Mouse (Mus musculus): ENCODE measurements around the gene Gpkow. TPM values are rescaled to one million over a fixed set of nuclear protein-coding genes. Genes with fewer than 3 reads are reported as not detected.
"Not testable (repeated sequence)": the region's sequence is repeated elsewhere in the genome, so short reads cannot be mapped to it uniquely, and the experiment has no call there.

The Gpkow gene
- polyA plus RNA-seq, 1 experiment from 2014 or later = 42.1 TPM

GRCm38 (mm10) chrX:7714135-7714899 is 17.4 kb downstream of the Gpkow start, which contains the start of gene Wdr45:
TSS of gene Wdr45 (plus strand) at chrX:7714333.
- not testable (repeated sequence) for H3K36me3 ChIP-seq (ENCODE audit: control insufficient read depth, insufficient read depth, low read length); H3K9me3 ChIP-seq (ENCODE audit: control insufficient read depth, low read length); H3K4me1 ChIP-seq (ENCODE audit: control insufficient read depth, insufficient read depth, low read length); H3K27me3 ChIP-seq (replicated peaks; ENCODE audit: control insufficient read depth, insufficient read depth, low read length); H3K27ac ChIP-seq (replicated peaks; ENCODE audit: low read depth, low read length)
- peak within 1 kb of the TSS; percentile 37 for H3K4me3 ChIP-seq (ENCODE audit: low read depth, low read length)
- peak within 1 kb of the TSS; percentile 50 for H3K4me2 ChIP-seq (ENCODE audit: low read depth, low read length)
- peak within 1 kb of the TSS; percentile 46 for H3K9ac ChIP-seq (ENCODE audit: low read depth, low read length)
- peak; percentile 97 for ATAC-seq (ENCODE audit: low read depth)
- DNase-seq (ENCODE audit: low spot score) = peak; percentile 97
- WGBS = 22% methylated on average over 18 of the region's 60 CpGs

- not testable (repeated sequence) for DNase-seq (ENCODE audit: low spot score); H3K4me2 ChIP-seq (ENCODE audit: low read depth, low read length); H3K4me3 ChIP-seq (ENCODE audit: low read depth, low read length); H3K27ac ChIP-seq (replicated peaks; ENCODE audit: low read depth, low read length); ATAC-seq (ENCODE audit: low read depth); H3K36me3 ChIP-seq (ENCODE audit: control insufficient read depth, insufficient read depth, low read length); H3K9me3 ChIP-seq (ENCODE audit: control insufficient read depth, low read length); H3K4me1 ChIP-seq (ENCODE audit: control insufficient read depth, insufficient read depth, low read length); H3K27me3 ChIP-seq (replicated peaks; ENCODE audit: control insufficient read depth, insufficient read depth, low read length); H3K9ac ChIP-seq (ENCODE audit: low read depth, low read length)
- WGBS = 33% methylated on average over 1 of the region's 1 CpGs
These were observed 19.1 kb downstream of the Gpkow start for GRCm38 (mm10) chrX:7716058-7716457.

GRCm38 (mm10) chrX:7721514-7722281 is 24.8 kb downstream of the Gpkow start, which contains the start of gene Gm45208:
TSS of gene Gm45208 (plus strand) at chrX:7722245.
- peak; percentile 87 for DNase-seq (ENCODE audit: low spot score)
- WGBS = 31% methylated on average over 22 of the region's 22 CpGs
- peak within 1 kb of the TSS; percentile 71 for H3K9ac ChIP-seq (ENCODE audit: low read depth, low read length)
- 0 out of 2 replicates have a peak, but pooled peaks cover 5% of the 10 kb centered on the region for H3K36me3 ChIP-seq (ENCODE audit: control insufficient read depth, insufficient read depth, low read length)
- H3K27me3 ChIP-seq (replicated peaks; ENCODE audit: control insufficient read depth, insufficient read depth, low read length) = no peaks in the 10 kb centered on the region
- no peaks in the 10 kb centered on the region for H3K4me1 ChIP-seq (ENCODE audit: control insufficient read depth, insufficient read depth, low read length)
- ATAC-seq (ENCODE audit: low read depth) = peak; percentile 93
- no peaks in the 10 kb centered on the region for H3K9me3 ChIP-seq (ENCODE audit: control insufficient read depth, low read length)
- peak within 1 kb of the TSS; percentile 90 for H3K27ac ChIP-seq (replicated peaks; ENCODE audit: low read depth, low read length)
- H3K4me3 ChIP-seq (ENCODE audit: low read depth, low read length) = peak within 1 kb of the TSS; percentile 56
- peak within 1 kb of the TSS; percentile 61 for H3K4me2 ChIP-seq (ENCODE audit: low read depth, low read length)

GRCm38 (mm10) chrX:7722282-7722611 is 25.3 kb downstream of the Gpkow start:
- Histone ChIP-seq H3K9ac (ENCODE audit: low read depth, low read length) (peak overlapping the region; percentile 71), H3K4me3 (ENCODE audit: low read depth, low read length) (peak overlapping the region; percentile 56), H3K27me3 (replicated peaks; ENCODE audit: control insufficient read depth, insufficient read depth, low read length) (no peaks in the 10 kb centered on the region), H3K27ac (replicated peaks; ENCODE audit: low read depth, low read length) (peak overlapping the region; percentile 90; the same call in 1 of the 2 replicates), H3K4me2 (ENCODE audit: low read depth, low read length) (peak overlapping the region; percentile 61), H3K9me3 (ENCODE audit: control insufficient read depth, low read length) (no peaks in the 10 kb centered on the region), H3K4me1 (ENCODE audit: control insufficient read depth, insufficient read depth, low read length) (no peaks in the 10 kb centered on the region), H3K36me3 (ENCODE audit: control insufficient read depth, insufficient read depth, low read length) (0 out of 2 replicates have a peak, but pooled peaks cover 10% of the 10 kb centered on the region)
- DNase-seq (ENCODE audit: low spot score) = no peak
- 15% methylated on average over 11 of the region's 11 CpGs for WGBS
- ATAC-seq (ENCODE audit: low read depth) = 0 out of 2 replicates have a peak, but pooled peaks have one; percentile 10

GRCm38 (mm10) chrX:7722691-7723090 is 25.8 kb downstream of the Gpkow start:
- Histone ChIP-seq H3K4me2 (ENCODE audit: low read depth, low read length) (peak overlapping the region; percentile 61), H3K4me3 (ENCODE audit: low read depth, low read length) (peak overlapping the region; percentile 56), H3K27ac (replicated peaks; ENCODE audit: low read depth, low read length) (no peak overlapping the region), H3K36me3 (ENCODE audit: control insufficient read depth, insufficient read depth, low read length) (0 out of 2 replicates have a peak, but pooled peaks cover 10% of the 10 kb centered on the region), H3K4me1 (ENCODE audit: control insufficient read depth, insufficient read depth, low read length) (no peaks in the 10 kb centered on the region), H3K9ac (ENCODE audit: low read depth, low read length) (peak overlapping the region; percentile 71), H3K27me3 (replicated peaks; ENCODE audit: control insufficient read depth, insufficient read depth, low read length) (no peaks in the 10 kb centered on the region), H3K9me3 (ENCODE audit: control insufficient read depth, low read length) (no peaks in the 10 kb centered on the region)
- ATAC-seq (ENCODE audit: low read depth) (no peak), DNase-seq (ENCODE audit: low spot score) (no peak)
- WGBS = 10% methylated on average over 4 of the region's 4 CpGs

GRCm38 (mm10) chrX:7724135-7724534 is 27.2 kb downstream of the Gpkow start:
- DNase-seq (ENCODE audit: low spot score) = no peak
- Histone ChIP-seq H3K9ac (ENCODE audit: low read depth, low read length) (no peak overlapping the region), H3K36me3 (ENCODE audit: control insufficient read depth, insufficient read depth, low read length) (0 out of 2 replicates have a peak, but pooled peaks cover 10% of the 10 kb centered on the region), H3K9me3 (ENCODE audit: control insufficient read depth, low read length) (no peaks in the 10 kb centered on the region), H3K4me2 (ENCODE audit: low read depth, low read length) (no peak overlapping the region), H3K27ac (replicated peaks; ENCODE audit: low read depth, low read length) (no peak overlapping the region), H3K27me3 (replicated peaks; ENCODE audit: control insufficient read depth, insufficient read depth, low read length) (no peaks in the 10 kb centered on the region), H3K4me1 (ENCODE audit: control insufficient read depth, insufficient read depth, low read length) (no peaks in the 10 kb centered on the region), H3K4me3 (ENCODE audit: low read depth, low read length) (no peak overlapping the region)
- no peak for ATAC-seq (ENCODE audit: low read depth)
- 77% methylated on average over 6 of the region's 7 CpGs for WGBS

- no peaks in the 10 kb centered on the region for H3K9me3 ChIP-seq (ENCODE audit: control insufficient read depth, low read length)
- H3K27ac ChIP-seq (replicated peaks; ENCODE audit: low read depth, low read length) = no peak overlapping the region
- H3K27me3 ChIP-seq (replicated peaks; ENCODE audit: control insufficient read depth, insufficient read depth, low read length) = no peaks in the 10 kb centered on the region
- H3K4me2 ChIP-seq (ENCODE audit: low read depth, low read length) = no peak overlapping the region
- no peak overlapping the region for H3K9ac ChIP-seq (ENCODE audit: low read depth, low read length)
- 80% methylated on average over 6 of the region's 12 CpGs for WGBS
- ATAC-seq (ENCODE audit: low read depth) (no peak), DNase-seq (ENCODE audit: low spot score) (no peak)
- H3K4me3 ChIP-seq (ENCODE audit: low read depth, low read length) = no peak overlapping the region
- H3K4me1 ChIP-seq (ENCODE audit: control insufficient read depth, insufficient read depth, low read length) = no peaks in the 10 kb centered on the region
- 0 out of 2 replicates have a peak, but pooled peaks cover 10% of the 10 kb centered on the region for H3K36me3 ChIP-seq (ENCODE audit: control insufficient read depth, insufficient read depth, low read length)
These were observed 28.9 kb downstream of the Gpkow start for GRCm38 (mm10) chrX:7725841-7726240.

GRCm38 (mm10) chrX:7727176-7727575 is 30.2 kb downstream of the Gpkow start:
- no peaks in the 10 kb centered on the region for H3K4me1 ChIP-seq (ENCODE audit: control insufficient read depth, insufficient read depth, low read length)
- no peaks in the 10 kb centered on the region for H3K27me3 ChIP-seq (replicated peaks; ENCODE audit: control insufficient read depth, insufficient read depth, low read length)
- H3K4me2 ChIP-seq (ENCODE audit: low read depth, low read length) = no peak overlapping the region
- H3K9ac ChIP-seq (ENCODE audit: low read depth, low read length) = no peak overlapping the region
- ATAC-seq (ENCODE audit: low read depth) (no peak), DNase-seq (ENCODE audit: low spot score) (no peak)
- WGBS = 91% methylated on average over 13 of the region's 13 CpGs
- H3K4me3 ChIP-seq (ENCODE audit: low read depth, low read length) = no peak overlapping the region
- no peaks in the 10 kb centered on the region for H3K9me3 ChIP-seq (ENCODE audit: control insufficient read depth, low read length)
- 0 out of 2 replicates have a peak, but pooled peaks cover 10% of the 10 kb centered on the region for H3K36me3 ChIP-seq (ENCODE audit: control insufficient read depth, insufficient read depth, low read length)
- H3K27ac ChIP-seq (replicated peaks; ENCODE audit: low read depth, low read length) = no peak overlapping the region
